Mouse (Mus musculus) C2C12 (cell line): ENCODE results near the gene Eaf1.

Experiments used
- CEBPB ChIP-seq: IDR thresholded peaks from one replicate; pipeline ENCODE4 v1.6.1; 2011; ENCODE audit warnings: low read depth, mild to moderate bottlenecking, control low read depth, moderate library complexity
- CTCF ChIP-seq: IDR thresholded peaks from one replicate; pipeline ENCODE4 v1.5.1; 2011; ENCODE audit not compliant: control insufficient read depth, insufficient read depth, insufficient read length
- FOSL1 ChIP-seq: IDR thresholded peaks from one replicate; pipeline ENCODE4 v1.8.0; 2011; ENCODE audit warnings: mild to moderate bottlenecking, low read length; ENCODE audit not compliant: poor library complexity, insufficient read depth, severe bottlenecking
- MAX ChIP-seq: IDR thresholded peaks from one replicate; pipeline ENCODE4 v1.6.1; 2011; ENCODE audit warnings: mild to moderate bottlenecking, control low read depth
- MYOD1 ChIP-seq: IDR thresholded peaks from one replicate; pipeline ENCODE4 v1.6.1; 2011; ENCODE audit warnings: low read depth; ENCODE audit not compliant: control insufficient read depth, insufficient read length
- MYOG ChIP-seq: IDR thresholded peaks from one replicate; pipeline ENCODE4 v1.6.1; 2011; ENCODE audit not compliant: control insufficient read depth, insufficient read length; ENCODE audit errors: extremely low read depth
- USF1 ChIP-seq: IDR thresholded peaks from one replicate; pipeline ENCODE4 v1.6.1; 2011; ENCODE audit warnings: low read depth, mild to moderate bottlenecking, control low read depth, moderate library complexity

DNA sequence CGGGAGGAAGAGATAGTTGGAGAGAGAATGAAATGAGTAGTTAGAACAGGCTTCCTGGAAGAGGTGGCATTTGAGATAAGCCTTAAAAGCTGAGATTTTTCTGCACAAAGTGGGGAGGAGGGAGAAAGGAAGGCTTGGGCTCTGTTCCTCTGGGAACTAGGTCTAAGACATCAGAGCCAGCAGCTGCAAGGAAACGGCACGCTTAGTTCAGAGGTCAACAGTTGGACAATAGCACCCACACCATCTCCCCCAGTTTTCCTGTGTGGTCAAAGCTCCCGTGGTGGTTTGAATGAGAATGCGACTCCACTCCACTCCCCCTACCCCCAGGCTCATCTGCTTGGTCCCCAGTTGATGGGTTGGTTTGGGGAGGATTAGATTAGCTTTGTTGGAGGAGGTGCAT is 65.0 kb downstream of the Eaf1 start:
- TF ChIP-seq CTCF = no peak
- TF ChIP-seq MYOD1 = no peak
- no peak for TF ChIP-seq MYOG
- no peak for TF ChIP-seq USF1
- TF ChIP-seq MAX = no peak
- no peak for TF ChIP-seq FOSL1
- TF ChIP-seq CEBPB = no peak
